Mouse (Mus musculus) erythroid progenitor cell, adult 5-6 weeks (primary cell): ENCODE data around the gene Phyhd1. TPM values are rescaled to one million over a fixed set of nuclear protein-coding genes. Genes with fewer than 3 reads are reported as not detected.
A peak's percentile ranks its signal among the peaks of the same experiment; 100 is the strongest.

Experiments used
- ATAC-seq: replicated peaks from 2 replicates; pipeline ENCODE4 v1.8.0; 2016; ENCODE audit warnings: moderate number of reproducible peaks, mild to moderate bottlenecking, moderate TSS enrichment, inconsistent platforms; ENCODE audit not compliant: poor library complexity, low FRiP score, severe bottlenecking
- total RNA-seq, 2 experiments: library from RNA; stranded (forward) in 1 of 2; stranded (reverse) in 1 of 2; fragments of 150-400 nt in 1 of 2; fragments of 186-747, 209-891 nt in 1 of 2; gene quantifications; 2 replicates each; pipeline versions ENCODE4 v1.2.3 to v1.2.4; 2015 to 2017; ENCODE audit warnings: low replicate concordance in 2 of 2

The Phyhd1 gene
- total RNA-seq, 2 experiments from 2014 or later = 9.6 to 11.3 TPM

DNA sequence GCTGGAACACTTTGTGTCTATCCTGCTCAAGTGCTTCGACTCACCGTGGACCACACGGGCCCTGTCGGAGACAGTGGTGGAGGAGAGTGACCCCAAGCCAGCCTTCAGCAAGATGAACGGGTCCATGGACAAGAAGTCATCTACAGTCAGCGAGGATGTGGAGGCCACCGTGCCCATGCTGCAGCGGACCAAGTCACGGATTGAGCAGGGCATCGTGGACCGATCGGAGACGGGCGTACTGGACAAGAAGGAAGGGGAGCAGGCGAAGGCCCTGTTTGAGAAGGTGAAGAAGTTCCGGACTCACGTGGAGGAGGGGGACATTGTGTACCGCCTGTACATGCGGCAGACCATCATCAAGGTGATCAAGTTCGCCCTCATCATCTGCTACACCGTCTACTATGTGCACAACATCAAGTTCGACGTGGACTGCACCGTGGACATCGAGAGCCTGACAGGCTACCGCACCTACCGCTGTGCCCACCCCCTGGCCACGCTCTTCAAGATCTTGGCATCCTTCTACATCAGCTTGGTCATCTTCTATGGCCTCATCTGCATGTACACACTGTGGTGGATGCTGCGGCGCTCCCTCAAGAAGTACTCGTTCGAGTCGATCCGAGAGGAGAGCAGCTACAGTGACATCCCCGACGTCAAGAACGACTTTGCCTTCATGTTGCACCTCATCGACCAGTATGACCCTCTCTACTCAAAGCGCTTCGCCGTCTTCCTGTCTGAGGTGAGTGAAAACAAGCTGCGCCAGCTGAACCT, 10.2 kb upstream of the Phyhd1 start:
- no peak for ATAC-seq

DNA sequence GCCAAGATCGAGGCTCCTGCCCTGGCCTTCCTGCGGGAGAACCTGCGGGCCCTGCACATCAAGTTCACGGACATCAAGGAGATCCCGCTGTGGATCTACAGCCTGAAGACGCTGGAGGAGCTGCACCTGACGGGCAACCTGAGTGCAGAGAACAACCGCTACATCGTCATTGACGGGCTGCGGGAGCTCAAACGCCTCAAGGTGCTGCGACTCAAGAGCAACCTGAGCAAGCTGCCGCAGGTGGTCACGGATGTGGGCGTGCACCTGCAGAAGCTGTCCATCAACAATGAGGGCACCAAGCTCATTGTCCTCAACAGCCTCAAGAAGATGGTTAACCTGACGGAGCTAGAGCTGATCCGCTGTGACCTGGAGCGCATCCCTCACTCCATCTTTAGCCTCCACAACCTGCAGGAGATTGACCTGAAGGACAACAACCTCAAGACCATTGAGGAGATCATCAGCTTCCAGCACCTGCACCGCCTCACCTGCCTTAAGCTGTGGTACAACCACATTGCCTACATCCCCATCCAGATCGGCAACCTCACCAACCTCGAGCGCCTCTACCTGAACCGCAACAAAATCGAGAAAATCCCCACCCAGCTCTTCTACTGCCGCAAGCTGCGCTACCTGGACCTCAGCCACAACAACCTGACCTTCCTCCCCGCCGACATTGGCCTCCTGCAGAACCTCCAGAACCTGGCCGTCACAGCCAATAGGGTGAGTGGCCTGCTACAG, 9.2 kb upstream of the Phyhd1 start:
- ATAC-seq = no peak

DNA sequence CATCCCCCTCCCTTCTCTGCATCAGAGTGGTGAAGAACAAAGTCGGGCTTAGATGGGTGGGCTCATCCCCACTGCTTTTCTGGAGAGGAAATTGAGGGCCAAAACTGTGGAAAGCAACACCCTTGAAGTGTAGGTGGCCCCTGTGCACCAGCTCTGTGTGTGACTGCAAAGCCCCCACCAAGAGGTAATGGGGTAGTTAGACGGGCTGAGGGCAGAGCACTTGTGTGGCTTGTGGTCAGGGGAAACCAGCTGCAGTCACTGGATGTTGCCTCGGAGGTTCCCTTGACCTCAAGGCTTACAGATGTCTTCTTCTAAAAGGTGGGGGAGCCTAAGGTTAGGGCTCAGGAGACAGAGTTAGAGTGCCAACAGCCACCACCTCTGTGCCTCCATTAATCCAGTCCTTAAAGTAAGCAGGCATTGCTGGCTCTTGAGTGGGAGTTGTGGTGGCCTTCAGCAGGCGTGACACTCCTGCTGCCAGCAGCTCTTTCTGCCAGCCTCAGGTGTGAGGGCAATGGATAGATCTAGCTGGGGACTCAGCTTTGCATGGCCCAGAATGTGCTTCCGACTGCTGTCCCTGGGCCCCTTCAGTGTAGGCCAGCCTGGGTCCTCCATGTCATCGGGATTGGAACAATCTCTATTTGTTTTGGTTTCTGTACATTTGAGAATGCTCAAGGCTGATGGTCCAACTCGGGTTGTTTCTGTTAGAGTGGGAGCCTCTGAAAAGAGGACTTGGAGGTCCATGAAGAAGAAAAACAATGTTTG, 8.1 kb upstream of the Phyhd1 start:
- no peak for ATAC-seq

DNA sequence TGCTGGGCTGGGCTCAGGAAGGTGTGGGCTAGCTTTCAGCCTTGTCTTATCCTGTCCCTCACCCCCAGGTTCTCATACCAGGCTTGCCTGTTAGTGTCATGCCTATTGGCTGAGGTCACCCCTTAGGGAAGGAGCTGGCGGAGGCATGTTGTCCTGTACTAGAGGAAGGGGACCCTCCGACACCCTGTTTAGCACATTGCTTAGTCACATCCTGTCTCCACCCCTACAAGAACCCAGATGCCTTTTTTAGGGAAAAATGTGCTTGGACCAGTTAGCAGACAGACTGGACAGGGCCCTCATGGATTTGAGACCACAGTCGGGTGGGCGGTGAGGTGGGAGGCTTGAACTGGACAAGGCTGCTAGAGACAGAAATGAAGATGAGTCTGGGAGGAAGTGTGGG, 7.4 kb upstream of the Phyhd1 start:
- no peak for ATAC-seq

DNA sequence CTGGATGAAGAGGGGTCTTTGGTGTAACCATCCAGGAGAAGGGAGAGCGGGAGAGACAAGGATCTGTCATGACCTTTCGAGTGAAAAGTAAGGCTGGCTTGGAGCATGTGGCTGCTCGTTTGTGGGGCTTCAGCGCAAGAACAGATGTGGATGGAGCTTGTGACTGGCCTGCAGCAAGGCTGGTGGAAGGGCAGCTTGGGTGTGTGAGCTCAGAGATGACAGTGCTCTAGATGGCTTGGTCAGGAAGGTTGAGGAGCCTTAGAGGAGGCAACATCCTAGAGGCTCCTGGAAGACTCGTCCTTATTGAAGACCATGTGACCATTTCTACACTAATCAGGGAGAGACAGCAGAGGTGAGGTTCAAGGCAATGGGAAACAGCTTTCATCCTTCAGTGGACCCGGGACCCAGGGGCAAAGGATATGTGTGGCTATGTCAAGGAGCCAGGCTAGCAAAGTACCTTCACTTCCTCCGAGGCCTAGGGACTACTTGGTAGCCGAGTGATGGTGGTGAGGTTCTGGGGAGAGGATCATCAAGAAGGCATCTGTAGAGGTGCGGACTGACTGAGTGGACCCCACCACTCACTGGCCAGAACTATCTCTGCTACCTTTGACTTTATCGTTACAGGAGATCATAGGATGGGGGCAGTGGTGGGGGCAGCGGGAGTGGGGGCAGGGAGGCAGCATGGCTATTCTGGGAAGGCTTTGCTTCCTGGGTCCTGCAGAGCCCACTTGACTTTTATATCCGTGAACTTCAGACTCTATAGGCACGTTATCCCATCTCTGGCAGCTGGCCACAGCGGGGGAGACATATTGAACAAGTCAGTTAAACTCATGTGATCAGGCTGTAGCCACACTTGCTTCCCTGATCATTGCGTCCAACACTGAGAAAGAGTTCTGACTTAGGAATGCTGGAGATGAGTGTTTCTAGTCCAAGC, 6.6 kb upstream of the Phyhd1 start:
- ATAC-seq = no peak

DNA sequence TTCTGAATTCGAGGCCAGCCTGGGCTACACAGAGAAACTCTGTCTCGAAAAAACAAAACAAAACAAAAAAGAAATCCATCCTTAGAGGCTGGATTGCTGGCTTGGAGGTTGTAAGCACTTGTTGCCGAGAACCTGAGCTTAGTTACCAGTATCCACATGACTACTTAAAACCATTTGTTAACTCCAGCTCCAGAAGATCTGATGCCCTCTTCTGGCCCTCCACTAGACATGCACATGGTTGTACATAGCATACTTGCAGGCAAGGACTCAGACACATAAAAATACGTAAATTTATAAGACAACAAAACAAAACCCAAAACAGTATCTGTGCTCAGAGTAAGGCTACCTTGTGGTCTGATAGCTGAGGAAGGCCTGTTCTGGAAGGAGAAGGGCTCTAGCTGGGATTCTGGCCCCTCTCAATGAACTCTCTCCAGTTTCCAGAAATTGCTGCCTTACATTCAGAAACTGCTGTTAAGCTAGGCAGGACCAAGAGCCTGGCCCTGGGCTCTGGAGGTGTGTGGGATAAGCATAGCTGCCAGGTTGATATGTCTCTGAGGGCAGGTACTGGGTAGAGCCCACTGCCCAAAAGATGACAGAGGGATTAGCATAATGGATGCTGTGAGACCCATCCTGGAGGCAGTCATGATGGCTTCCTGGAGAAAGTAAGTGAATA, 4.8 kb upstream of the Phyhd1 start:
- ATAC-seq = no peak

DNA sequence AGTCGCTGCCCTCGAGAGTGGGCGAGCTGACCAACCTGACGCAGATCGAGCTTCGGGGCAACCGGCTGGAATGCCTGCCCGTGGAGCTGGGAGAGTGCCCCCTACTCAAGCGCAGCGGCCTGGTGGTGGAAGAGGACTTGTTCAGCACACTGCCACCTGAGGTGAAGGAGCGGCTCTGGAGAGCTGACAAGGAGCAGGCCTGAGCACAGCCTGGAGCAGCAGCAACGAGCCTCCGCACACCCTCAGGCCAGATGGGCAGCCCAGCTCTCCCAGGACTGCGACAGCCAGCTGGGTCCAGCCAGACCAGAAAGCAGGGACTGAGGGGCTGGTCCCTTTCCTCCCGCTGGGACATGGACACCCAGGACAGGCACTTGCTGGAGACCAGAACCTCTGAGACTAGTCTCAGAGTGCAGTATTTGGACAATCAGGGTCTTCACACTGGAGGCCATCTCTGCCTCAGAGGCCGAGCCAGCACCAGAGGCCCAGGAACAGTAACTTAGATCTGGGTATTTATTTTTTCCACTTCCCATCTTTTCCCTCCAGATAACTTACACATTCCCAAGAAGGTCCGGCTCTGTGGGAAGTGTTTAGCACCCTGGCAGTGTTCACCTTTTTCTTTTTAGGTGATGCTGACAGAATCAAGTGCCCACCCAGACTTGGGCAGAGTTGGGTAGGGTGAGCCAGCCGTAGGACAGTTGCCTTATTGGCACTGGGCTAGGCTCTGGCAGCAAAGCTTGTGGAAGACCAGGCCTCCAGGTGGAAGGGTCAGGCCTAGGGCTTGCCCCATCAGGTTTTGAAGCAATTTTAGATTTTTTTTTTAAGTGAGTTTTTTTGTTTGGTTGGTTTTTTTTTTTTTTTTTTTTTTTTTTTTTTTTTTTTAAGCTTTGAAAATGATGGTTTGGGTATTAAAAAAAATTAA, 3.8 kb upstream of the Phyhd1 start:
- no peak for ATAC-seq

DNA sequence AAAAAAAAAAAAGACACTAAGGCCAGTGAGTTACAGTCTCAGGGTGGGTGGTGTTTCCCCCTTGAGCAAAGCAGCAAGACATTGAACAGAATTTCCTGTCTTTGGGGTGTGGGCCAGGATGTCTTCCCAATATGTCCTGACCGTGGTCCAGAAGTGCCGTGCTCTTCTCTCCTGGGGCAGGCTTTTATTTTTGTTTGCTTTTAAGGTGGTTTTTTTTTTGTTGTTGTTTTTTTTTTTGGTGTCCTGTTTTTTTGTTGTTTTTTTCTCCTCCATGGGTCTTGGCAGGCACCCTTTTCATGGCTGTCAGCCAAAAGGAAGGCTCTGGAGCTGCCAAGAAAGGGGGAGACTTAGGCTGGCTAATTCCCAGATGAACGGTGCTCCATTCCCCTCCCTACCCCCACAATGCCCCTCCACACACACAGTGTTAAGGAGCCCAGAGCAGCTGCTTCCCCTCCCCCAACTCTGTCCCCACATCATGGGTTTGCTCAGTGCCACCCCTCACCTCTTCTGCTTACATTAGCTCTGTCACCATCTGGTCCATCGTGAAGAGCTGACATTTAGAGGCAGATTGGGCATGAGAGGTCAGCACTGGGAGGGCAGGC, 3.1 kb upstream of the Phyhd1 start:
- ATAC-seq = no peak

DNA sequence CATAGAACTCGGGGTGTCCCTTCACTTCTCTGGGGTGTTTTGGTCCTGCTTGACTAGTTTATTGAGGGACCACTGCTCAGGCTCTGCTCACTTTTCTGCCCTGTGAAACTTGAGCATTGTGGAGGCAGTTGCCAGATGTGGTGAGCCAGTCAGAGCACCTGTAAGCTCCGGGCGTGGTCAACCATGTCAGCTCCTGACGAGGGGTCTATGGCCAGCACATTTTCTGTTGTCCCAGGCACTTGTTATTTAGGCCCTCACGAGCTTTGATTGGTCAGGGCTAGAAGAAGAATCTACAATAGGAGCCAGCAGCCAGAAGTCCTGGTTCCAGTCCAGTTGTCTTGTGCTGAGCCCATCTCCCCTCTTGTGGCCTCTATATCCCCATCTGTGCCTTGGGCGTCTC, 2.2 kb upstream of the Phyhd1 start:
- ATAC-seq = no peak

DNA sequence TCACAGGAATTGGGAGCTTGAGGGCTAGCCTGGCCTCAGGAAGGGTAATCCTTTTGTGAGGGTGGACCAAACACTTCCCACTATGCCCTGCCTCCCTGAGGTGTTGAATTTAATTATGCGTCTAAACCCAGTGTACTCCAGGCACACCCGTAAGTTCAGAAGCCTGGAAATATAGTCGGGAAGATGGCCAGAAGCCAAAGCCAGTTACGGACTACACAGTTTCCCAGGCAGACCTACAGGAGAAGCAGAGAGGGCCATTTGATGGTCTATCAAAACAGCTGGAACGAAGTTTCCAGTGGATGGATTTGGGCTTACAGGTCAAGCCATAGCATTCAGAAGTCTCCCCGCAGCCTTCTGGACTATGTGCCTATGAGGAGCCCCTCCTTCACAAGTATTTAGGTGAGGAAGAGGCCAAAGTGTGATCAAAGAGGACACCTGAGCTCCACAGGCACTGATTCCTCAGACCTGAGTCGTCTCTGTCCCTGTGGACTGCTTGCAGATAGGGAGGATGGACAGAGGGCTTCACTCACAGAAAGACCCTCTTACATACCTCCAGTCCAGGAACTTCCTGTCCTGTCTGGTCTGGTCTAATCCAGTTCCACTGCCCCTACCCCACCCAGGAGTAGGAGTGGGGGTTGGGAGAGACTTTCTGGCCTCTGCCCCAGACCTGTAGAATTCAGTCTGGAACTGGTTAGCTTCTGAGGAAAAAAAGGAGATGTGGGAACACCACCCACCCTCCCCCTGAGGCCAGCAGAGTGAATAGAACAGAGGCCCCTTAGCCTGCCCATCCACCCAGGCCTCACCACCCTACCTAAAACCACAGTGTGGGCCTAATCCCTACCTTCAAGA, 1.1 kb upstream of the Phyhd1 start:
- no peak for ATAC-seq

DNA sequence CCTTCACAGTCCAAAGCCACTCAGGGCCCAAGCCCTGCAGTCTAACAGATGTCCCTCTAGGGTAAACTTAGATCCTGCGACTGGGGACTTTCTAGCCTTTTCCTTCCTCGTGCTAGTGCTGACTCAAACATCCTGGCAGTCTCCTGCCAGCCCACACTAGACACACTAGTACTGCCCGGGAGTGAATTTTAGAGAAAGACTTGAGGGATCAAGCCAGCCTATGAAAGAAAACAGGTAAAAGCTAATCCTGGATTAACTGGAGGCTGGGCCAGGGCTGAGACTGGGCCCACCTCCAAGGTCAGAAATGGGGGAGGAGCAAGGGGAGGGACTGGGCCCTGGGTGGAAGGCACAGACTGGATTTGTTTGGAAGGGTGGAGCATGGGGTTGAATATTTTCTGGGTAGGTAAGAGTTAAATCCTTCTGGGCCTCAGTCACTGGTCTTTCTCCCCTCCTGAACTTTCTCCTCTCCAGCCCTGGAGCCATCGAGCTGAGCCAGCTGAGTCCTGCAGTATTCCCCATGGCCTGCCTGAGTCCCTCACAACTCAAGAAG, 464 bp downstream of the Phyhd1 start:
- no peak for ATAC-seq

DNA sequence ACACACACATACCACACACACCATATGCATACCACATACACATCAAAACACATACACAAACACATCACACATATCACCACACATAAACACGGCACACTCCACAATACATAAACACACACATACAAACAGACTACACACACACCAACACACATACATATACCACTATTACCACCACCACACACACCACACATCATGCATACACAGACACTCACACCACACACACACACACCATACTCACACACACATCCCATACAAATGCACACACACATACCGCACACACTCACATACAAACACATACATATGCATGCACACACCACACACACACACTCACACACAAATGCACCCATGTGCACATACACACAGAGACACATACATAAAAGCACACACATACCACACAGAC, 1.5 kb downstream of the Phyhd1 start:
- ATAC-seq = no peak

DNA sequence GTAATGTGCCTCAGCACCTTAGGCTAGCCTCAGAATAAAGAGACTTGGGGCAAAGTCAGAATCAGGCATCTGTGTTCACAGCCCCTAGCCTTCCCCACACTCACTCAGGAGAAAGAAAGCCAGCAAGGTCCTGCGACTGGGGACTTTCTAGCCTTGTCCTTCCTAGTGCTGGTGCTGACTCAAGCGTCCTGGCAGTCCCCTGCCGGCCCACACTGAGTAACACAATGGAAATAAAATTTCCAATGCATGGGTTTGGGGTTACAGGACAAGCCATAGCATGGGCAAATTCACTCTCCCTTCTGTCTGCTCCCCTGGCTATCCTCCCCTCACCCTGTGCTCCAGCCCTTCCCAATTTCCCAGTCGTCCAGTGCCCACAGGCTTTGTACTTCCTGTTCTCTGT, 2.4 kb downstream of the Phyhd1 start:
- no peak for ATAC-seq

DNA sequence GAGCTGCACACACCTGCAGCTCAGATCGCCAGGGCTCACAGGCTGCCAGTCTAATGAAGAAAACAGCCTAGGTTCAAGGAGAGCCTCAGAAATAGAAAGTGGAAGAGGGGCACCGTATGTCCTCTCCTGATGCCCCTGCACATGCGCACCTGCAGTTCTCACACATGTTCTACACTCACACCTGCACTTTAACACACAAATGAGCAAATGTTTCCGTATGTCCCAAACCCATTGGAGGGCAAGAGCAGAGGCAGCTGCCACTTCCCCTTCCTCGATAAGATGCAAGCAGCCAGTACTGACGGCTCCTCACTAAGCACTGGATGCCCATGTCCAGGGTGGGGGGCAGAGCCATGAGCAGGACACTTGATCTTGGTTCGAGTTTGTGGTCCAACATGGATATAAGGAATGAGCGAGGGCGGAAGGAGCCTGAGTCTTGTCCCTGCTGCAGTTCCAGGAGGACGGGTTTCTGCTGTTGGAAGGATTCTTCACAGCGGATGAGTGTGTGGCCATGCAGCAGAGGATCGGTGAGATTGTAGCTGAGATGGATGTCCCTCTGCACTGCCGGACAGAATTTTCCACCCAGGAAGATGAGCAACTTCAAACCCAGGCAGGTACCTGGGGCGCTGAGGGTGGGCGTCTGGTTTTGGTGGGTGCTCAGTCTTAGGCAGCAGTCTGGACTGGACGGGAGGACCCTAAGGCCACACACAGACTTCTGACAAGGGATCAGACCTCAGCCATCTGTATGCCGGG, 3.4 kb downstream of the Phyhd1 start:
- no peak for ATAC-seq

DNA sequence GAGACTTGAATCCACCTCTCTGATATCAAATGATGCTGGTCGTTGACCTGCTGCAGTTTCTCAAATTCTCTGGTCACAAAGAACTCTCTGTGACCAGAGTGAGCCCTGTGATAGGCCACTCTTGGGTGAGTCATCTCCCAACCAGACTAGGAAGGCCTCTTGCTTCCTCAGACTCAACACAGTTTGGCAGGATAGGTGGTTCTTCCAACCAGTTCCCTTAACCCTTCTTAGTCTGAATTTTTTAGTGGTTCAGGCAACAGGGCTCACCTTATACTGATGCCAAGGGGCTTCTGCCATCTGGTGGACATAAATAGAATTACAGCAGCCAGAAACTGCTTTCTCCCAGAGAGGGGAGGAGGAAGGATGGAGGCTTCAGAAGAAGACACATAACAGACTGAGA, 4.1 kb downstream of the Phyhd1 start:
- ATAC-seq = peak; percentile 66

DNA sequence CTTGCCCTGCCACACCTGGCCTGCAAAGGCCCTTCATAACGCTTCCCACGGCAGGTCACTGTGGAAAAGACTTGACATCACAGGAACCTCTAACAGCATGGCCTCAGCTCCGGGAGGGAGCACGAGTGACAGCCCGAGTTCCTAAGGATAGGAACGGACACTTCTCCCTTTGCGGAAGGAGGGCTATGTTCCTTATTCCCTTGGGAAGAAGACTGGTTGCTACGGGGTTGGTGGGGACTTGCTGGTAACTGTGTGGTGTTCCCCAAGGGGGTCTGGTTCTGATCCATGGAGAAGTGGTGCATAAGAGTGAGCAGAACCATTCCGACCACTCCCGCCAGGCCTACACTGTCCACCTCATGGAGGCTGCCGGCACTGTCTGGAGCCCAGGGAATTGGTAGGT, 14.7 kb downstream of the Phyhd1 start, which contains the start of gene Gm28038:
Gene Gm28038 (plus strand): TSS at position 301 of the 400 bp plus-strand sequence.
- ATAC-seq = no peak
